Mouse (Mus musculus) limb, embryonic 12.5 days (tissue): ENCODE data around the gene Dnaja3. TPM values are rescaled to one million over a fixed set of nuclear protein-coding genes. Genes with fewer than 3 reads are reported as not detected.

ENCODE experiments used
- ATAC-seq: fragments of 200-750 bp; cut with Nextera tagmentation; 2 replicates; pipeline ENCODE4 v1.8.0; 2017; ENCODE audit warnings: low read depth, moderate TSS enrichment; ENCODE audit not compliant: insufficient number of reproducible peaks, insufficient read depth, low FRiP score, low TSS enrichment
- H3K27ac ChIP-seq: fragments of 300-500 bp; sonication (generic); 2 replicates; pipeline ENCODE4 v1.5.1; 2016; ENCODE audit warnings: mild to moderate bottlenecking, moderate library complexity
- H3K27me3 ChIP-seq: fragments of 300-500 bp; sonication (generic); 2 replicates; pipeline ENCODE4 v1.6.1; 2016; ENCODE audit warnings: mild to moderate bottlenecking, moderate library complexity
- H3K36me3 ChIP-seq: fragments of 300-500 bp; sonication (generic); 2 replicates; pipeline ENCODE4 v1.6.1; 2016; ENCODE audit warnings: mild to moderate bottlenecking, moderate library complexity
- H3K4me1 ChIP-seq: fragments of 300-500 bp; sonication (generic); replicated peaks from 2 replicates; pipeline ENCODE4 v1.6.1; 2016
- H3K4me2 ChIP-seq: fragments of 300-500 bp; sonication (generic); 2 replicates; pipeline ENCODE4 v1.6.1; 2016; ENCODE audit warnings: mild to moderate bottlenecking, moderate library complexity
- H3K4me3 ChIP-seq: fragments of 300-500 bp; sonication (generic); replicated peaks from 2 replicates; pipeline ENCODE4 v1.5.1; 2016; ENCODE audit warnings: mild to moderate bottlenecking
- H3K9ac ChIP-seq: fragments of 300-500 bp; sonication (generic); replicated peaks from 2 replicates; pipeline ENCODE4 v1.6.1; 2016; ENCODE audit warnings: mild to moderate bottlenecking, moderate library complexity
- H3K9me3 ChIP-seq: fragments of 300-500 bp; sonication (generic); 2 replicates; pipeline ENCODE4 v1.6.1; 2016; ENCODE audit warnings: mild to moderate bottlenecking, moderate library complexity
- WGBS: fragments of 180-500 bp; shearing (Covaris S2); methylation state at CpG from one replicate; pipeline ENCODE4 v1.1.7; 2016; 5-methylcytosine and 5-hydroxymethylcytosine counted together
- polyA plus RNA-seq: library from polyadenylated mRNA; unstranded; fragments of >200 nt; fragmentation: Nextera tagmentation; extraction: Ambion mirVana; gene quantifications from 2 replicates; pipeline ENCODE4 v1.2.1, GENCODE M21; 2016

Dnaja3 gene
- polyA plus RNA-seq, 1 experiment from 2014 or later = 58.0 TPM

DNA sequence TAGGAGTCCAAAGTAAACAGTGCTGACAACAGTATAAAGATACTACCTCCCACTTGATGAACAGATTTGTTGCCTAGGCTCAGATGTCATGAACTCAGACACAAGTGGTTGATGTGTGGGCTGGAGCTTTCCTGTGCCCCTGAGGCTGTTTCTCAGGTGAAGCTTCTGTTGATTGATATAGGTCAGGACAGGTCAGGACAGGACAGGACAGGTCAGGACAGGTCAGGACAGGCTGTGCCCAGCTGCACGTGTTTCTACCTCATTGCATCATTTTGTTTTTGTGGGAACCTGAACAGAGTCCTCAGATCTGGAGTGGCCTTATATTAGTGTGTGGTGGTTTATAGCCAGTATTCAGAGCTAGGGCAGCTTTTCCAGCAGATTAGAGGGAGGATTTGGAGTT, 62.9 kb downstream of the Dnaja3 start:
- Histone ChIP-seq H3K27ac (no peak overlapping the region), H3K36me3 (peaks cover 99% of the 10 kb centered on the region), H3K4me1 (no peaks in the 10 kb centered on the region), H3K4me3 (no peak overlapping the region), H3K27me3 (no peaks in the 10 kb centered on the region), H3K9me3 (no peaks in the 10 kb centered on the region), H3K4me2 (no peak overlapping the region), H3K9ac (no peak overlapping the region)
- ATAC-seq = no peak
- WGBS = 80% methylated on average over 1 of the region's 1 CpGs

- H3K4me1 ChIP-seq = no peaks in the 10 kb centered on the region
- ATAC-seq = no peak
- WGBS = 67% methylated on average over 4 of the region's 4 CpGs
- H3K9me3 ChIP-seq = no peaks in the 10 kb centered on the region
- H3K27ac ChIP-seq = no peak overlapping the region
- H3K36me3 ChIP-seq = peaks cover 99% of the 10 kb centered on the region
- no peaks in the 10 kb centered on the region for H3K27me3 ChIP-seq
- H3K4me2 ChIP-seq = no peak overlapping the region
- no peak overlapping the region for H3K9ac ChIP-seq
- H3K4me3 ChIP-seq = no peak overlapping the region
Observed at GRCm38 (mm10) chr16:4705541-4705940, 65.8 kb downstream of the Dnaja3 start.

- no peak overlapping the region for H3K4me3 ChIP-seq
- no peak overlapping the region for H3K27ac ChIP-seq
- WGBS = 94% methylated on average over 4 of the region's 4 CpGs
- H3K4me2 ChIP-seq = no peak overlapping the region
- no peaks in the 10 kb centered on the region for H3K27me3 ChIP-seq
- H3K9me3 ChIP-seq = no peaks in the 10 kb centered on the region
- peaks cover 100% of the 10 kb centered on the region for H3K36me3 ChIP-seq
- no peaks in the 10 kb centered on the region for H3K4me1 ChIP-seq
- ATAC-seq = no peak
- H3K9ac ChIP-seq = no peak overlapping the region
Observed at GRCm38 (mm10) chr16:4711173-4711572, 71.4 kb downstream of the Dnaja3 start.

DNA sequence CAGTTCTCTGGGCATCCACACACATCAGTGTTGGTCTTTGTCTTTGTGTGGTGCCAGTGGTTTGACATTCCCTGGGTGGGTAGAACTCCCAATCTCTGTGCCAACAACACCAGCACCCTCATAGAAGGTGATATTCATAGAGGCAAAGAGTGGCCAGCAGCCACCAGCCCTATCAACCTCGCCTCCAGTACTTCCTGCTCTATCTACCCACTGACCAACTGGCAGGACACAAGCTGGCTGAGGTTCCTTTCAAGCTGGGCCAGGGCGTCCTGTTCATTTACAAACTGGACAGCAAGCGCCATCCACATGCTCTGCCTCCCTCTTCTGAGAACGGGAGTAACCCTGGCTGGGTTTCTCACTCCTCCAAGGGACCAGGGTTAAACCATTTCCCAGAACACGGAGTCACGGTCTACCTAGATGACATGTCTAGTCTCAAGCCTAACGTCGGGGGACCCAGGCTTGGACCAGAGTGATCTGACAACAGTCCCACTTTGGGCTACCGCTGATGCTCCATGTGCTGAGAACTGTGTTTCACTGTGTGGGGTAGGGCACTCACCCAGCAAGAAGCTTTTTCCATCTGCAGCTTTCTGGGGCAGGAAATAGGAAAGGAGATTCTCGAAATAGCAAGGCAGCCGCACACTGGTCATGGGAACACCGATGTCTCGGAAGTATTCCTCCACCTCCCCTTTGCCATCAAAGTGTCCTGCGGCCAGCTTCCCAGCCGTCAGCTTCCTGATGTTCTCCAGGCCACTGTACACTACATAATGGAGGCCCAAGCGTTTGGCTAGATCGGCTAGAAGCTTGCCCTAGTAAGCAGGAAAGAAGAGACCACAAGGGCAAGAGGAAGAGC, 74.3 kb downstream of the Dnaja3 start:
- Histone ChIP-seq H3K36me3 (peaks cover 79% of the 10 kb centered on the region), H3K4me3 (no peak overlapping the region), H3K9me3 (no peaks in the 10 kb centered on the region), H3K27ac (no peak overlapping the region), H3K4me1 (peaks cover 7% of the 10 kb centered on the region; the same call in 1 of the 2 replicates), H3K27me3 (no peaks in the 10 kb centered on the region), H3K4me2 (no peak overlapping the region), H3K9ac (no peak overlapping the region)
- WGBS = 92% methylated on average over 17 of the region's 17 CpGs
- no peak for ATAC-seq

- Histone ChIP-seq H3K9ac (no peak overlapping the region), H3K4me2 (peak overlapping the region; percentile 59)
- 59% methylated on average over 3 of the region's 3 CpGs for WGBS
Observed at GRCm38 (mm10) chr16:4717866-4718265, 78.1 kb downstream of the Dnaja3 start.

GRCm38 (mm10) chr16:4718753-4719518, 79.1 kb downstream of the Dnaja3 start, which contains the start of gene Nmral1:
TSS of gene Nmral1 (minus strand) at chr16:4719356.
- Histone ChIP-seq H3K27ac (peak within 1 kb of the TSS; percentile 94), H3K9ac (peak within 1 kb of the TSS; percentile 77), H3K4me2 (peak within 1 kb of the TSS; percentile 59), H3K36me3 (peaks cover 30% of the 10 kb centered on the region), H3K9me3 (no peaks in the 10 kb centered on the region), H3K4me1 (peaks cover 11% of the 10 kb centered on the region; the same call in 1 of the 2 replicates), H3K27me3 (no peaks in the 10 kb centered on the region), H3K4me3 (peak within 1 kb of the TSS; percentile 63)
- peak; percentile 86 for ATAC-seq
- 13% methylated on average over 33 of the region's 33 CpGs for WGBS

More at GRCm38 (mm10) chr16:4717866-4718265, 78.1 kb downstream of the Dnaja3 start:
- Histone ChIP-seq H3K36me3 (peaks cover 41% of the 10 kb centered on the region), H3K9me3 (no peaks in the 10 kb centered on the region), H3K4me3 (peak overlapping the region; percentile 63), H3K27ac (no peak overlapping the region), H3K27me3 (no peaks in the 10 kb centered on the region), H3K4me1 (peaks cover 11% of the 10 kb centered on the region; the same call in 1 of the 2 replicates)
- no peak for ATAC-seq

- no peak for ATAC-seq
- H3K9ac ChIP-seq = no peak overlapping the region
- H3K4me3 ChIP-seq = no peak overlapping the region
- H3K27ac ChIP-seq = no peak overlapping the region
- H3K4me2 ChIP-seq = no peak overlapping the region
- peaks cover 21% of the 10 kb centered on the region for H3K4me1 ChIP-seq
- H3K36me3 ChIP-seq = no peaks in the 10 kb centered on the region
- WGBS = 82% methylated on average over 7 of the region's 7 CpGs
- H3K9me3 ChIP-seq = no peaks in the 10 kb centered on the region
- H3K27me3 ChIP-seq = no peaks in the 10 kb centered on the region
Observed at GRCm38 (mm10) chr16:4722128-4722914, 82.5 kb downstream of the Dnaja3 start.

GRCm38 (mm10) chr16:4722915-4723209, 83.1 kb downstream of the Dnaja3 start:
- ATAC-seq = no peak
- 72% methylated on average over 3 of the region's 3 CpGs for WGBS
- no peaks in the 10 kb centered on the region for H3K36me3 ChIP-seq

GRCm38 (mm10) chr16:4725266-4725665, 85.5 kb downstream of the Dnaja3 start:
- WGBS = 77% methylated on average over 4 of the region's 4 CpGs
- no peaks in the 10 kb centered on the region for H3K36me3 ChIP-seq
- no peak overlapping the region for H3K4me2 ChIP-seq
- H3K27ac ChIP-seq = no peak overlapping the region
- H3K4me1 ChIP-seq = peaks cover 19% of the 10 kb centered on the region
- no peak overlapping the region for H3K9ac ChIP-seq
- no peaks in the 10 kb centered on the region for H3K27me3 ChIP-seq
- no peaks in the 10 kb centered on the region for H3K9me3 ChIP-seq
- ATAC-seq = no peak
- no peak overlapping the region for H3K4me3 ChIP-seq

More at GRCm38 (mm10) chr16:4722915-4723209, 83.1 kb downstream of the Dnaja3 start:
- H3K9ac ChIP-seq = no peak overlapping the region
- H3K4me2 ChIP-seq = no peak overlapping the region
- H3K4me3 ChIP-seq = no peak overlapping the region
- no peaks in the 10 kb centered on the region for H3K27me3 ChIP-seq
- H3K9me3 ChIP-seq = no peaks in the 10 kb centered on the region
- H3K4me1 ChIP-seq = peaks cover 22% of the 10 kb centered on the region
- no peak overlapping the region for H3K27ac ChIP-seq

DNA sequence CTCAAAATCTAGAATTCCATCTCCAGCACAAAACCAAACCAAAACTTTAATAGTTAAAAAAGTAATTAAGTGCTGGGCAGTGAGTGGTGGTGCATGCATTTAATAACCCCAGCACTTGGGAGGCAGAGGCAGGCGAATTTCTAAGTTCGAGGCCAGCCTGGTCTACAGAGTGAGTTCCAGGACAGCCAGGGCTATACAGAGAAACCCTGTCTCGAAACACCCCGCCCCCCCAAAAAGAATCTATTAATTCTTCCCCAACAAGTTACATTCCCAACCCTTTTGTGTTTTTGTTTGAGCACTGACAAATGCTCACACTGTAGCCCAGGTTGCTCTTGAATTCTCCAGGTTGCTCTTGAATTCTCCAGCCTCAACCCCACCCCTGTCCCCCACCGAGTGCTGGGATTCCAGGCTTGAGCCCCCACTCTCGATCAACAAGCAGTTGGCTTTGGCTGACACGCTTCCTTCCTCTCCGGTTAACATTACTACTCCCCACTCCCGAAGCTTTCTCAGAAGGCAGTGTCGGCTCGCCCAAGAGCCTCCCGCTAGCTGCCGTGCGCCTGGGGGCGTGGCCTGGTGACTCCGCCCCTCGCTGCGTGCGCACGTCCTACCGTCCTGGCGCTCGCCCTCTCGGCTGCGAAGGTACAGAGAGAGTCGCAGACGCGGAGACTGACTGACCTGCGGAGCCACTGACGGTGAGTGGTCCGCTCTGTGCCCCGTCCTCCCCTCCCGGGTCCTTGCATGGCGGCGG, 86.2 kb downstream of the Dnaja3 start, which contains the start of gene Hmox2:
Gene Hmox2, plus strand, starts transcription at position 582 of the 748 bp plus-strand sequence.
- peaks cover 19% of the 10 kb centered on the region for H3K4me1 ChIP-seq
- ATAC-seq = peak; percentile 94
- peak within 1 kb of the TSS; percentile 86 for H3K9ac ChIP-seq
- 6% methylated on average over 35 of the region's 35 CpGs for WGBS
- no peaks in the 10 kb centered on the region for H3K27me3 ChIP-seq
- no peaks in the 10 kb centered on the region for H3K9me3 ChIP-seq
- peak within 1 kb of the TSS; percentile 87 for H3K4me2 ChIP-seq
- peak within 1 kb of the TSS; percentile 82 for H3K27ac ChIP-seq
- peak within 1 kb of the TSS; percentile 75 for H3K4me3 ChIP-seq
- no peaks in the 10 kb centered on the region for H3K36me3 ChIP-seq
